Mouse (Mus musculus): Measurements from ENCODE around the gene Slc25a35.
"Not testable (repeated sequence)": the region's sequence is repeated elsewhere in the genome, so short reads cannot be mapped to it uniquely, and the experiment has no call there.

Slc25a35 gene

DNA sequence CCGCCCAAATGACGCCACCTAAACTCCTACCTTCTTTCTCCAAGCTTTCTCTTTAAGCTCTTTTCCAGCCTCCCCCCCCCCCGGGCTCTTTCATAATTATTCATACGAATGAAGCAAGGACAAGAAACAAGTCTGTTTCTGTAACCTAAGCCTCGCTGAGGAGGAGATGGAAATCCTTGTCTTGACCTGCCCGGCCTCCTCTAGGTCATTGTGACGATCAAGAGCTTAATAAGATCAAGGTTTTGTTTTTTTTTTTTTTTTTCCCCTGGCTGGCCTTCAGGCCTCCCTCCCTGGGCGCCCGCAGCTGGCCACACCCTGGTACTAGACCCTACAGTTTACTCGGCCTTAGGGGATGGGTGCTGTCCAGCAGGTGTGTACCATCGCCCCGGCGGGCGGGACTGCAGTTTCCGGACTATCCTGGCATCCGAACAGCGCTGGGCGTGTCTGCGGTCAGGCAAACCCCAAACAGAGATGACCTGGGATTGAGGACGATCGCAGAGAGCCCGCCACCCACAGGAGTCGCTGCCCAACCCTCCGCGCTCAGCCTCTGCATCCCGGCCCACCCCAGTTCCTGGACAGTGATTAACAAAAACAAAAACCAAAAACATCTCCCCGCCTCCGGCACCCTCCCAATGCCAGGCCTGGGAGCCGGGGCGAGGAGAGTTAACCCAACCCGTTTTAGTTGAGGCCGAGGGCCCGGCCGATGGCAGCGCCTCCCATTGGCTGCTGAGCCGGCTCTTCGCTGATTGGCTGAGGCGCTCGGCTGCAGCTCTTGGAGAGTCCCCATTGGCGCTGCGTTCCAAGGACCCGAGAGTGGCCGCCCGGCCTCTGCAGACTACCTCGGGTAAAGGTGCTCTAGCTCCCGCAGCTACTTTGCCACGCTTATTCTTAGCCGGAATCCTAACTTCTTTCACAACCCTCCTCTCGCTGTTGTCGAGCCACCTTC is at the start of gene Slc25a35:
Gene Slc25a35 (plus strand): TSS at position 795 of the 946 bp plus-strand sequence.
- peak; percentile 94 for DNase-seq

DNA sequence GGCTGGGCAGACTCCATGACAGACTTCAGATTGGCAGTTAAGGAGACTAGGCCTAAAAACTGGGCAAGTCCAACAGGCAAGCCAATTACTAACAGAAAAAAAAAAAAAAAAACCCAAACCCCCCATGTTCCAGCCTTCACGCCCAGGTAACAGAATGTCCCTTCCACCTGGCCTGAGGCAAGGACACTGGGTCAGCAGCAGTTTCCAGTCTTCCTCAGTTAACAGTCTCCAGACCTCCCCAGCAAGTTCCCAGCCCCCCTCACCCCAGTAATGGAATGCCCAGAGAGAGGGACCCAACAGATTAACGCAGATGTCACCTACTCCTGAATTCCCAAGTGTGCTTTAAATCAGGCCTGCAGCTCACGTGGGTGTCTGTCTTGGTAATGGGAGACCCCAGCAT is 44.7 kb upstream of the Slc25a35 start:
- DNase-seq: no peak

DNA sequence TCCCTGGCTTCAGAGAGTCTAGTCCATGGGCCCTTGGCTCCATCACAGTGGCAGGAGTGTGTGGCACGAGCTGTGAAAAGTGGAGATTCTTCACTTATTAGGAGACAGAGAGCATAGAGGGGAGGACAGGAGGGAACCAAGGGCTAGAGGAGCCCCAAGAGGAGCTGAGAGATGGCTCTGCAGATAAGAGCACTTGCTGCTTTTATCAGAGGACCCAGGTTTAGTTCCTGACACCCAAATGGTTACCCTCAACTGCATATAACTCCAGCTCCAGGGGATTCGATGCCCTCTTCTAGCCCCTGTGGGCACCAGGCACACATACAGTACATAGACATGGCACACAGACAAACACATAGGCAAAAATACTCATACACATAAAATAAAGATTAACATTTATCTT is 43.2 kb upstream of the Slc25a35 start:
- DNase-seq: no peak

DNA sequence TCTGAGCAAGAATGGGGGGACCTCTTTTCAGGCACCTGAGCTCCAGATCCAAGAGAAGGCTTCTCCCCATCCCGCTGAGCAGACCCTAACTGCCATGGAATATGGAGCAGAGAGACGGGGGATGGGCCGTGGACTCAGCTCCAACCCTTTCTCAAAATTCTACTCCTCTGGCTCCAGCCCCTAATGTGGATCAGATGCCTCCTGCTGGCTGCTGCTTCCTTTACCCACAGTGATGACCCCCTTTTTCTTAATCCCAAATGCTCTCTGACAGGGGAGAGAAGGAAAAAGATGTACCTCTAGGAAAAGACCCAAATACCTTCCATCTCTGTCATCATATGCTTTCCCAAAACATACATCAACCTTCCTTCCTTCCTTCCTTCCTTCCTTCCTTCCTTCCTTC is 41.0 kb upstream of the Slc25a35 start, which contains the start of gene Odf4:
Gene Odf4 (minus strand): TSS at position 101 of the 400 bp plus-strand sequence.
- DNase-seq: no peak

DNA sequence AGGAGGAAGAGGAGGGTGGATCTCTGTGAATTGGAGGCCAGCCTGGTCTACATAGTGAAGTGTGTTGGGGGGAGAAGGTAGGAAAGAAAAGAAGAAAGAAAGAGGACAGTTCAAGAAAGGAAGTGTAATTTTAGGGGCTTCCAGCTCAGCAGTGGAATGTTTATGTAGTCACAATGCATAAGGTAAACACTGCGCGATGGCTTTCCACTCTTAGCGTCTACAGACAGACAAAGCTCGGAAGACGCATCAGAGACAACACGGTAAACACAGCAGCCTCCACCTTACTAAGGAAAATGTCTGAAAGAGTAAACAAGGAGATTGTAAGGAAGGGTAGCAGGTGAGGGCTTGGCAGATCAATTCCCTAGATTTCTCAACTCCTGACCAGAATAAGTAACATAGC is 38.0 kb upstream of the Slc25a35 start:
- no peak for DNase-seq

DNA sequence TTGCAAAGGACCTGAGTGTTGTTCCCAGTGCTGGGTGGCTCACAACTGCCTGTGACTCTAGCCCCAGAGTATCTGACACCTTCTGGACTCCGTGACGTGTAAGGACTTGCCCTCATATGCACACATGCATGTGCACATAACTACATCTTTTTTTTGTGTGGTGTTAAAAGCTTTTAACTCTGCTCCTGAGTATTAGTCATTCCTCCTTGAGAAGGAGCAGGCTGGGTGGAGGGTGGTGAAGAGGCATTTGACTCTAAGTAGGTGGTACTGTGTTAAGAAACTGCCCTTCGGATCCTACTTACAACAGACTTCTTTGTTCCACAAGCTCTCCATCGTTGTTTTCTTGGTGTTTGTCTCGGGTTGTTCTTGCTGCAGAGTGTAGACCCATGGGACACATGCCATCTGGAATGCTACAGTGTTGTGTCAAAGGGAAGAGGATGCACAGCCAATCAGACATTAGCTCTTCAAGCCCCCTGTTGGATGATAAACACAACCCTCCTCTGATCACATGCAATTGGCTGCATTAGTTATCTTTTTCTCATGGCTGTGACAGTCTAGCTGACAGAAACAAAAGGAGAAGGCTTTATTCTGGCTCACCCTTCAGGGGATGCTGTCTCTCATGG is 33.9 kb upstream of the Slc25a35 start:
- no peak for DNase-seq

GRCm38 (mm10) chr11:68936951-68937350 is 31.0 kb upstream of the Slc25a35 start:
- DNase-seq: not testable (repeated sequence)

DNA sequence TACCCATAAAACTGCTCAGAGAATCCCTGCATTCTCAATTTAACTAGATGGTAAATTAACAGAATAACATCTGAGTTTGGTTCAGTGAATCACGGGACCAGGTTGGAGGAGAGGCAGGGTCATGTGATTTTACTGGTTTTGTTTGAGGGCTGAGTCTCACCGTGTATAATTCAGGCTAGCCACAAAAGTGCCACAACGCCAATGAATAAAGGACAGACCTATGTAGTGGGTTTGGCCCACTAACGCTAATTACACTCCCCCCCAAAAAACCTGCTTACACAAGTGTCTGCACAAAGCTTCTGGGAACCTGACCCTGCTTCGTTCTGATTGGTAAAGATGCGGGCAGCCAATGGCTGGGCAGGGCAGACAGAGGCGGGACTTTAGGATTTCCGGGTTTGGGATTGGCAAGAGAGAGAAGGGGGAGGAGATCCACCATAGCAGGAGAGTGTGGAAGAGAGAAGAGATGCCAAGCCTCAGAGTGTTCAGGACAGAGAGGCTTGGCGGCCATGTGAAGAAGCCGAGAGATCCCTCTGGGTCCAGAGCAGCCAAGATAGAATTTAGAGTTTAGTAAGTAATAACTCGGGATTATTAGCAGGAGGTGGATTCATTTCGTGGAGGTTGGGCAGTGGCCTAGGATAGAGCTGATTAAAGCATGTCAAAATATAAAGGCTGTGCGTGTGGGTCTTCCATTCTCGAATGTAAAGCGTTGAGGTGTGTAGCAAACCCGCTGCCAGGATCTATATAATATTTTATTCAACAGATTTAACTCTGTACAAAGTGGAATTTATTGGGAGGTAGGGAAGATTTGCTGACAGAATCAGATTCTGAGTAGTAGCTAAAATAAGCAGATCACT is 28.3 kb upstream of the Slc25a35 start:
- peak; percentile 84 for DNase-seq

- DNase-seq: no peak
Measured at GRCm38 (mm10) chr11:68940516-68940915, 27.4 kb upstream of the Slc25a35 start.

- no peak for DNase-seq
Measured at GRCm38 (mm10) chr11:68942731-68943130, 25.2 kb upstream of the Slc25a35 start.

GRCm38 (mm10) chr11:68945245-68945644 is 22.7 kb upstream of the Slc25a35 start:
- no peak for DNase-seq

- no peak for DNase-seq
Measured at GRCm38 (mm10) chr11:68946001-68946400, 21.9 kb upstream of the Slc25a35 start.

DNA sequence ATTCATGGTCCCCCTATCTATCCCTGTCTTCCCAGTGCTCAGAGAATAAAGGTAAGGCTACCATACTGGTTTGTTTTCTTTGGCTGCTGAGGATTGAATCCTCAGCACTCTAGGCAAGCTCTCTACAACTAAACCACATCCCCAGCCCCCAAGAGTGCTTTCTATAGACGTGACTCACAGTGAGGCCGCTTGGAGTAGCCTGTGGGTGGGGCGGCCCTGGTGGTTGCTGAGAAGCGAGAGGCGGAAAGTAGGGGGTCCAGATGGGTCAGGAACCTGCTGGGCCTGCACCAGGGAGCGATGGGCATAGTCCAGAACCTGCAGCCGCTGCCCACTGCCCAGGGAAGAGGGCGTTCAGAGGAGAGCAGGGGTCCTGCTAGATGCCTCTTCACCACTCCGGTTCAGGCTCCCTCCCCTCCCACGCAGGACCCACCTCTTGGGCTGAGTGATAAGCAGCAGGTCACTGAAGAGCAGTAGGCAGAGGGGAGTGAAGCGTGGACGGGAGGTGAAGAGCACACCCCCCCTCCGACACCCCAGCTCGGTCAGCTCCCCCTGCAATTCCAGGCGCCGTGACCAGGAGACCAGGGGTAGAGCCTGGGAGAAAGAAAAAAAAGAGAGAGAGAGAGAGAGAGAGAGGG is 21.0 kb upstream of the Slc25a35 start:
- no peak for DNase-seq

GRCm38 (mm10) chr11:68947542-68947993 is 20.4 kb upstream of the Slc25a35 start:
- no peak for DNase-seq

- no peak for DNase-seq
Measured at GRCm38 (mm10) chr11:68953903-68954302, 14.0 kb upstream of the Slc25a35 start.

GRCm38 (mm10) chr11:68954408-68954807 is 13.5 kb upstream of the Slc25a35 start:
- no peak for DNase-seq

DNA sequence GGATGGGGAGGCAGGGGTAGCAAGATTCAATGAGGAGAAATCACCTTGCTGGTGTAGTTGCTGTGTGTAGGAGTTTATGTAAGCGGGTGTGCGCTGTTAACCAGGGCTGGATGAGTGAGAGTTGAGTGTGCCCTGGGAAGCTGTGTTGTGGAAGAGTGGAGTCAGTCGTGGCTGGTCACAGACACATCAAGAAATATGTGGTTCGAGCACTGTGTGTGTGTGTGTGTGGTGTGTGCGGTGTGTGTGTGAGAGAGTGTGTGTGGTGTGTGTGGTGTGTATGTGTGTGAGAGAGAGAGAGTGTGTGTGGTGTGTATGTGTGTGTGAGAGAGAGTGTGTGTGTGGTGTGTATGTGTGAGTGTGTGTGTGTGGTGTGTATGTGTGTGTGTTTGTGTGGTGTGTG is 12.5 kb upstream of the Slc25a35 start:
- no peak for DNase-seq

DNA sequence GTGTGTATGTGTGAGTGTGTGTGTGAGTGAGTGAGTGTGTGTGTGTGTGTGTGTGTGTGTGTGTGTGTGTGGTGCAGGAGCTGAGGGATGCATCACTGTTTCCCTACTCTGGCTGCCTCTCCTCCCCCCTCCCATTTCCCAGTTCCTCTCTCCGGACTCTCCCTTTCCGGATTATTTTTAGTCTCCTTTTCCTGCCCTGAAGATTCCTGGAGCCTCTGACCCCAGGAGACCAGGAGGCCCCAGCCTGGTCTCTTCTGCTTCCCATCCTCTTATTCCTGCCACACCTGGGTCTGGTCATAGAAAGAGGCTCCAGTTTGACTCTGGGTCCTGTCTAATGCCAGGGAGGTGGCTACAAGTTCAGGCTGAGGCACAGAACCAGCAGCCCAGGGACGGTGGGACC is 11.8 kb upstream of the Slc25a35 start:
- no peak for DNase-seq

DNA sequence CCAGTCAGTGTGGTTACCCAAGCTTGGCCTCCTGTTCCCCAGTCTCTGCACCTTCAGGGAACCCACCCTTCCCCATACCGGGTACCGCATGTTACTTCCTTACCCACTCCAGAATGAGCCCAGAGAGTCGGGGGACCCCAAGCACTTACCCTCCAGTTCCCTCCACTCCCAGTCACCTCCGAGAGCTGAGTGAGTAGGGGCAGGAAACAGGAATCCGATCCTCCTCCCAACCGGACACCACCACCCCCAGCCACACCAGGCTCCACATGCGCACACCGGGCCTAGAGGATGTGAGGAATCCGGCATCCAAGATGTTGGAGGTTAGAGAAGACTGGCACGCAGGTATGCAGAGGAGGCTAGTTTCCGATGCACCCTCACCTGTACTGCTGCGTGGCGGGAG is 11.2 kb upstream of the Slc25a35 start:
- no peak for DNase-seq

- DNase-seq: no peak
Measured at GRCm38 (mm10) chr11:68957308-68957707, 10.6 kb upstream of the Slc25a35 start, which contains the start of gene Arhgef15. Arhgef15 (minus strand) TSS chr11:68957480.

DNA sequence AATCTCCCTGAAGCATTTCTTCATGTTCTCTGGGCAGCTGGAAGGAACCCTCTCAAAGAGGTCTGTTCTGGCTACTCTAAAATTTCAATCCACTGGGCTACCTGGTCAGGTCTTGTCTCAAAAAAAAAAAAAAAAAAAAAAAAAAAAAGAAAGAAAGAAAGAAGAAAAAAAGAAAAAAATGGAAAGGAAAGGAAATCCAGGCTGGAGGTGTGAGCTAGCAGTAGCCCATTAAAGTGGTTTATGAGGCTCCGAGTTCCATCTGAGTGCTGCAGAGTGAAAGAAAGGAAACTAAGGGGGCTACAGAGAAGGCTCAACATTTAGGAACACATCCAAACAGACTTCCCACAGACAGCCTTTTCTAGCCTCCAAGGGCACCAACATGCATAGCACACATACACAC is 10.0 kb upstream of the Slc25a35 start:
- DNase-seq: no peak

DNA sequence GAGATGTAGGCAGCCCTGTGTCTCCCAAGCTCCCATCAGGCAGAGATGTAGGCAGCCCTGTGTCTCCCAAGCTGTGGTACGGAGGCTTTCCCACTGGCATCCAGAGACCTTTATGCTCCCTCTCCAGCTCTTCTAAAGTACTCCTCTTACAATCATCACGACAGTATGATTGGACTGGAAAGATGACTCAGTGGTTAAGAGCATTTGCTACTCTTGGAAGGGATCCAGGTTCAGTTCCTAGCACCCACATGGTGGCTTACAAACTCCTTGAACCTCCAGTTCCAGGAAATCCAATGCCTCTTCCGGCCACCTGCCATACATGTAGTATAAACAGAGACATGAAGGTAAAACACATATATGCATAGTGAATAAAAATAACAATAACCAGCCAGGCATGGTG is 6.3 kb upstream of the Slc25a35 start:
- no peak for DNase-seq

Data from liver (tissue).